Mouse (Mus musculus): ENCODE results near the gene Alpl. TPM values are rescaled to one million over a fixed set of nuclear protein-coding genes. Genes with fewer than 3 reads are reported as not detected.

The Alpl gene
- polyA plus RNA-seq, 1 experiment, result 20.7 TPM

- no peak overlapping the region for H3K27ac ChIP-seq (replicated peaks; ENCODE audit: low read depth, low read length)
- peaks cover 10% of the 10 kb centered on the region for H3K4me1 ChIP-seq (ENCODE audit: control insufficient read depth, insufficient read depth, insufficient read length, low read length)
- H3K4me3 ChIP-seq (ENCODE audit: insufficient read depth, low read depth, low read length), result no peak overlapping the region
Observed at GRCm38 (mm10) chr4:137747091-137747490, 49.1 kb downstream of the Alpl start.

GRCm38 (mm10) chr4:137744433-137744918 lies 51.7 kb downstream of the Alpl start:
- Histone ChIP-seq H3K4me3 (ENCODE audit: insufficient read depth, low read depth, low read length) (no peak overlapping the region), H3K27ac (replicated peaks; ENCODE audit: low read depth, low read length) (no peak overlapping the region), H3K4me1 (ENCODE audit: control insufficient read depth, insufficient read depth, insufficient read length, low read length) (peaks cover 9% of the 10 kb centered on the region)

- Histone ChIP-seq H3K4me3 (ENCODE audit: insufficient read depth, low read depth, low read length) (no peak overlapping the region), H3K27ac (replicated peaks; ENCODE audit: low read depth, low read length) (no peak overlapping the region), H3K4me1 (ENCODE audit: control insufficient read depth, insufficient read depth, insufficient read length, low read length) (peaks cover 9% of the 10 kb centered on the region)
Observed at GRCm38 (mm10) chr4:137743791-137744190, 52.4 kb downstream of the Alpl start.

GRCm38 (mm10) chr4:137740350-137740749 lies 55.8 kb downstream of the Alpl start:
- Histone ChIP-seq H3K27ac (replicated peaks; ENCODE audit: low read depth, low read length) (no peak overlapping the region), H3K4me1 (ENCODE audit: control insufficient read depth, insufficient read depth, insufficient read length, low read length) (0 out of 2 replicates have a peak, but pooled peaks cover 5% of the 10 kb centered on the region), H3K4me3 (ENCODE audit: insufficient read depth, low read depth, low read length) (no peak overlapping the region)

- Histone ChIP-seq H3K27ac (replicated peaks; ENCODE audit: low read depth, low read length) (no peak overlapping the region), H3K4me1 (ENCODE audit: control insufficient read depth, insufficient read depth, insufficient read length, low read length) (0 out of 2 replicates have a peak, but pooled peaks cover 2% of the 10 kb centered on the region), H3K4me3 (ENCODE audit: insufficient read depth, low read depth, low read length) (no peak overlapping the region)
Observed at GRCm38 (mm10) chr4:137739151-137739923, 56.8 kb downstream of the Alpl start.

- H3K4me1 ChIP-seq (ENCODE audit: control insufficient read depth, insufficient read depth, insufficient read length, low read length), result no peaks in the 10 kb centered on the region
- no peak overlapping the region for H3K4me3 ChIP-seq (ENCODE audit: insufficient read depth, low read depth, low read length)
- no peak overlapping the region for H3K27ac ChIP-seq (replicated peaks; ENCODE audit: low read depth, low read length)
Observed at GRCm38 (mm10) chr4:137737760-137738159, 58.4 kb downstream of the Alpl start.

- H3K4me1 ChIP-seq (ENCODE audit: control insufficient read depth, insufficient read depth, insufficient read length, low read length), result no peaks in the 10 kb centered on the region
- H3K27ac ChIP-seq (replicated peaks; ENCODE audit: low read depth, low read length), result no peak overlapping the region
- H3K4me3 ChIP-seq (ENCODE audit: insufficient read depth, low read depth, low read length), result no peak overlapping the region
Observed at GRCm38 (mm10) chr4:137736220-137736701, 59.9 kb downstream of the Alpl start.

- no peak overlapping the region for H3K4me3 ChIP-seq (ENCODE audit: insufficient read depth, low read depth, low read length)
- no peaks in the 10 kb centered on the region for H3K4me1 ChIP-seq (ENCODE audit: control insufficient read depth, insufficient read depth, insufficient read length, low read length)
- no peak overlapping the region for H3K27ac ChIP-seq (replicated peaks; ENCODE audit: low read depth, low read length)
Observed at GRCm38 (mm10) chr4:137733459-137733858, 62.7 kb downstream of the Alpl start.

- no peak overlapping the region for H3K27ac ChIP-seq (replicated peaks; ENCODE audit: low read depth, low read length)
- no peak overlapping the region for H3K4me3 ChIP-seq (ENCODE audit: insufficient read depth, low read depth, low read length)
- H3K4me1 ChIP-seq (ENCODE audit: control insufficient read depth, insufficient read depth, insufficient read length, low read length), result no peaks in the 10 kb centered on the region
Observed at GRCm38 (mm10) chr4:137732962-137733361, 63.2 kb downstream of the Alpl start.

- Histone ChIP-seq H3K27ac (replicated peaks; ENCODE audit: low read depth, low read length) (no peak overlapping the region), H3K4me3 (ENCODE audit: insufficient read depth, low read depth, low read length) (no peak overlapping the region), H3K4me1 (ENCODE audit: control insufficient read depth, insufficient read depth, insufficient read length, low read length) (no peaks in the 10 kb centered on the region)
Observed at GRCm38 (mm10) chr4:137732361-137732760, 63.8 kb downstream of the Alpl start.

GRCm38 (mm10) chr4:137731891-137732290 lies 64.3 kb downstream of the Alpl start:
- Histone ChIP-seq H3K27ac (replicated peaks; ENCODE audit: low read depth, low read length) (no peak overlapping the region), H3K4me1 (ENCODE audit: control insufficient read depth, insufficient read depth, insufficient read length, low read length) (no peaks in the 10 kb centered on the region), H3K4me3 (ENCODE audit: insufficient read depth, low read depth, low read length) (no peak overlapping the region)

- Histone ChIP-seq H3K27ac (replicated peaks; ENCODE audit: low read depth, low read length) (no peak overlapping the region), H3K4me3 (ENCODE audit: insufficient read depth, low read depth, low read length) (no peak overlapping the region)
Observed at GRCm38 (mm10) chr4:137730757-137731156, 65.4 kb downstream of the Alpl start.

GRCm38 (mm10) chr4:137730134-137730533 lies 66.0 kb downstream of the Alpl start:
- Histone ChIP-seq H3K4me3 (ENCODE audit: insufficient read depth, low read depth, low read length) (no peak overlapping the region), H3K27ac (replicated peaks; ENCODE audit: low read depth, low read length) (no peak overlapping the region), H3K4me1 (ENCODE audit: control insufficient read depth, insufficient read depth, insufficient read length, low read length) (no peaks in the 10 kb centered on the region)

More at GRCm38 (mm10) chr4:137730757-137731156, 65.4 kb downstream of the Alpl start:
- no peaks in the 10 kb centered on the region for H3K4me1 ChIP-seq (ENCODE audit: control insufficient read depth, insufficient read depth, insufficient read length, low read length)

GRCm38 (mm10) chr4:137729155-137729855 lies 66.9 kb downstream of the Alpl start:
- no peak overlapping the region for H3K4me3 ChIP-seq (ENCODE audit: insufficient read depth, low read depth, low read length)
- H3K4me1 ChIP-seq (ENCODE audit: control insufficient read depth, insufficient read depth, insufficient read length, low read length), result no peaks in the 10 kb centered on the region; the same call in 1 of the 2 replicates
- H3K27ac ChIP-seq (replicated peaks; ENCODE audit: low read depth, low read length), result no peak overlapping the region

- no peak overlapping the region for H3K27ac ChIP-seq (replicated peaks; ENCODE audit: low read depth, low read length)
- no peak overlapping the region for H3K4me3 ChIP-seq (ENCODE audit: insufficient read depth, low read depth, low read length)
- no peaks in the 10 kb centered on the region; the same call in 1 of the 2 replicates for H3K4me1 ChIP-seq (ENCODE audit: control insufficient read depth, insufficient read depth, insufficient read length, low read length)
Observed at GRCm38 (mm10) chr4:137728399-137729154, 67.6 kb downstream of the Alpl start.

Data from brown adipose tissue, adult 24 weeks (tissue).